Mouse (Mus musculus): ENCODE results near the gene BC048403. TPM values are rescaled to one million over a fixed set of nuclear protein-coding genes. Genes with fewer than 3 reads are reported as not detected.

Gene BC048403
- total RNA-seq (2021) = 1 to 10 TPM; 8.8 to 9.0 TPM

GRCm38 (mm10) chr10:121739548-121740505 is at the start of gene BC048403:
Gene BC048403 (plus strand): TSS chr10:121739937.
- peak; percentile 80 to 88 for DNase-seq (ENCODE audit: extremely low spot score in 1 of 2, low spot score in 1 of 2)

GRCm38 (mm10) chr10:121692944-121693579 is 46.7 kb upstream of the BC048403 start:
- no peak for DNase-seq (ENCODE audit: extremely low spot score in 1 of 2, low spot score in 1 of 2)

- DNase-seq (ENCODE audit: extremely low spot score in 1 of 2, low spot score in 1 of 2) = no peak
Measured at GRCm38 (mm10) chr10:121694567-121694966, 45.2 kb upstream of the BC048403 start.

GRCm38 (mm10) chr10:121701296-121702248 is 38.2 kb upstream of the BC048403 start:
- DNase-seq (ENCODE audit: extremely low spot score in 1 of 2, low spot score in 1 of 2) = peak in 1 of 2 experiments; percentile 54

GRCm38 (mm10) chr10:121703619-121704018 is 36.1 kb upstream of the BC048403 start:
- DNase-seq (ENCODE audit: extremely low spot score in 1 of 2, low spot score in 1 of 2) = no peak

- DNase-seq (ENCODE audit: extremely low spot score in 1 of 2, low spot score in 1 of 2) = no peak
Measured at GRCm38 (mm10) chr10:121704871-121705270, 34.9 kb upstream of the BC048403 start.

- DNase-seq (ENCODE audit: extremely low spot score in 1 of 2, low spot score in 1 of 2) = no peak
Measured at GRCm38 (mm10) chr10:121705399-121706163, 34.2 kb upstream of the BC048403 start.

- DNase-seq (ENCODE audit: extremely low spot score in 1 of 2, low spot score in 1 of 2) = no peak
Measured at GRCm38 (mm10) chr10:121716862-121717261, 22.9 kb upstream of the BC048403 start.

- DNase-seq (ENCODE audit: extremely low spot score in 1 of 2, low spot score in 1 of 2) = no peak
Measured at GRCm38 (mm10) chr10:121718896-121719585, 20.7 kb upstream of the BC048403 start.

GRCm38 (mm10) chr10:121720701-121721100 is 19.0 kb upstream of the BC048403 start:
- DNase-seq (ENCODE audit: extremely low spot score in 1 of 2, low spot score in 1 of 2) = no peak

GRCm38 (mm10) chr10:121726505-121726904 is 13.2 kb upstream of the BC048403 start:
- no peak for DNase-seq (ENCODE audit: extremely low spot score in 1 of 2, low spot score in 1 of 2)

GRCm38 (mm10) chr10:121727151-121727550 is 12.6 kb upstream of the BC048403 start:
- DNase-seq (ENCODE audit: extremely low spot score in 1 of 2, low spot score in 1 of 2) = no peak

GRCm38 (mm10) chr10:121728226-121728625 is 11.5 kb upstream of the BC048403 start:
- DNase-seq (ENCODE audit: extremely low spot score in 1 of 2, low spot score in 1 of 2) = no peak

GRCm38 (mm10) chr10:121731048-121731725 is 8.6 kb upstream of the BC048403 start:
- no peak for DNase-seq (ENCODE audit: extremely low spot score in 1 of 2, low spot score in 1 of 2)

GRCm38 (mm10) chr10:121732542-121732941 is 7.2 kb upstream of the BC048403 start:
- DNase-seq (ENCODE audit: extremely low spot score in 1 of 2, low spot score in 1 of 2) = no peak

- DNase-seq (ENCODE audit: extremely low spot score in 1 of 2, low spot score in 1 of 2) = no peak
Measured at GRCm38 (mm10) chr10:121737256-121737655, 2.5 kb upstream of the BC048403 start.

GRCm38 (mm10) chr10:121742336-121742735 is 2.6 kb downstream of the BC048403 start:
- no peak for DNase-seq (ENCODE audit: extremely low spot score in 1 of 2, low spot score in 1 of 2)

- peak in 1 of 2 experiments; percentile 50 for DNase-seq (ENCODE audit: extremely low spot score in 1 of 2, low spot score in 1 of 2)
Measured at GRCm38 (mm10) chr10:121750175-121750574, 10.4 kb downstream of the BC048403 start.

All from layer of hippocampus, postnatal 25 days (tissue).